Mouse (Mus musculus) forebrain, embryonic 14.5 days (tissue): ENCODE measurements at regions not wholly inside any gene's neighbourhood (a gene's known extent, or its start where the extent isn't known, plus 50 kb on each side); places are given as distances from the start of the nearest gene placed in this dataset.
"Not testable (repeated sequence)": the region's sequence is repeated elsewhere in the genome, so short reads cannot be mapped to it uniquely, and the experiment has no call there.

Experiments used
- ATAC-seq: fragments of 200-750 bp; cut with Nextera tagmentation; 2 replicates; pipeline ENCODE4 v1.8.0; 2017; ENCODE audit warnings: mild to moderate bottlenecking, moderate library complexity
- DNase-seq: peaks from one replicate; pipeline ENCODE4 v3.0.0-alpha.2; 2015; ENCODE audit warnings: low spot score
- H3K27ac ChIP-seq: fragments of 300-500 bp; sonication (generic); 2 replicates; pipeline ENCODE4 v1.5.1; 2014; ENCODE audit warnings: low read depth, mild to moderate bottlenecking, control low read depth, low read length, moderate library complexity
- H3K27me3 ChIP-seq: fragments of 300-500 bp; sonication (generic); replicated peaks from 2 replicates; pipeline ENCODE4 v1.6.1; 2014; ENCODE audit warnings: low read length, control low read depth, mixed read lengths; ENCODE audit not compliant: control insufficient read depth, insufficient read depth
- H3K36me3 ChIP-seq: fragments of 300-500 bp; sonication (generic); 2 replicates; pipeline ENCODE4 v1.6.1; 2014; ENCODE audit warnings: low read length, control low read depth; ENCODE audit not compliant: control insufficient read depth, insufficient read depth
- H3K4me1 ChIP-seq: fragments of 300-500 bp; sonication (generic); 2 replicates; pipeline ENCODE4 v1.6.1; 2014; ENCODE audit warnings: antibody characterized with exemption, low read length, control low read depth; ENCODE audit not compliant: control insufficient read depth, insufficient read depth
- H3K4me2 ChIP-seq: fragments of 300-500 bp; sonication (generic); 2 replicates; pipeline ENCODE4 v1.6.1; 2014; ENCODE audit warnings: mild to moderate bottlenecking, control low read depth, low read length
- H3K4me3 ChIP-seq: fragments of 300-500 bp; sonication (generic); 2 replicates; pipeline ENCODE4 v1.5.1; 2014; ENCODE audit warnings: low read depth, low read length, control low read depth
- H3K9ac ChIP-seq: fragments of 300-500 bp; sonication (generic); 2 replicates; pipeline ENCODE4 v1.6.1; 2014; ENCODE audit warnings: mild to moderate bottlenecking, low read length, control low read depth, moderate library complexity
- H3K9me3 ChIP-seq: fragments of 300-500 bp; sonication (generic); replicated peaks from 2 replicates; pipeline ENCODE4 v1.6.1; 2016; ENCODE audit warnings: low read length, control low read depth, mixed read lengths; ENCODE audit not compliant: control insufficient read depth
- WGBS: fragments of 180-500 bp; shearing (Covaris S2); extraction: QIAGEN DNeasy Blood & Tissue Kit; methylation state at CpG from one replicate; pipeline ENCODE4 v1.1.7; 2014; 5-methylcytosine and 5-hydroxymethylcytosine counted together

GRCm38 (mm10) chr17:4875086-4876046 lies 118.8 kb upstream of the Arid1b start:
- Histone ChIP-seq H3K9me3 (no peaks in the 10 kb centered on the region), H3K36me3 (no peaks in the 10 kb centered on the region), H3K4me1 (no peaks in the 10 kb centered on the region), H3K4me2 (no peak overlapping the region), H3K27me3 (no peaks in the 10 kb centered on the region), H3K9ac (no peak overlapping the region), H3K27ac (no peak overlapping the region), H3K4me3 (no peak overlapping the region)
- no peak for ATAC-seq
- no peak for DNase-seq
- 83% methylated on average over 10 of the region's 10 CpGs for WGBS

DNA sequence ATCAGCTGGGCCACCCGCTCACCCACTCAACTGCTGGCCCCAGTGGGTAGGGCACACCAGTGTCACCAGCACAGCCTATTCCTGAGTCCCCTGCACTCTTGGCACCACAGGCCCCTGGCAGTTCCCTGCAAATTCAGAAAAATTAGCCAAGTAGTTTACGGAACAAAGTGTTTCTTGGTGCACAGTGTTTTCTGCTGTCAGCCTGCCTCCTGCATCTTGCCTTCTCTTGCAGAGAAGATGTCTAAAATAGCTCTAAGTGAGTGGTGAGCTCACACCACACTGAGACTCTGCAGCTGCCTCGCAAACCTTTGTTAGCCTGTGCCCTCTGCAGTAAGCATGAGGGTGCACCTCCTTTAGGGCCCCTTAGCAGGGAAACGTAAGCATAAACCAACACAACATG lies 117.7 kb upstream of the Arid1b start:
- H3K9me3 ChIP-seq, result no peaks in the 10 kb centered on the region
- no peak overlapping the region for H3K4me2 ChIP-seq
- ATAC-seq, result no peak
- H3K4me1 ChIP-seq, result no peaks in the 10 kb centered on the region
- WGBS, result 91% methylated on average over 4 of the region's 4 CpGs
- H3K27me3 ChIP-seq, result no peaks in the 10 kb centered on the region
- no peaks in the 10 kb centered on the region for H3K36me3 ChIP-seq
- H3K27ac ChIP-seq, result no peak overlapping the region
- no peak overlapping the region for H3K4me3 ChIP-seq
- DNase-seq, result no peak
- no peak overlapping the region for H3K9ac ChIP-seq

DNA sequence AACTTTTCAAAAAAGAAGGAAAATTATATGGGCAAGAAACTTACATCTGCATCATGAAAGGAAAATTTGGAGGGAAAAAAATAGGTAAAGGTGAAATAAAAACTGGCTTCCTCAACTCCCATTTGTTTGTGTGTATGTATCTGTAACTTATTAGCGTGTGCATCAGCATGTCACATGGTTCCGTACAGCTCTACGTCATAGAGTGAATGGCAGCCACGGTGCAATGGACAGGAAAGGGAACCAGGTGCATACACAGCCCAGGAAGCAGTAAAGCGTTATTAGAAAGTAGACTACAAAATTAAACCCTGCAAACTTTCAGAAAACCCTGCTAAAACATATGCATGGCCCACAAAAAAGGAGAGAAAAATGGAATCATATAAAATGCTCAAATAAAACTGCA lies 112.7 kb upstream of the Arid1b start:
- Histone ChIP-seq H3K27ac (no peak overlapping the region), H3K4me3 (no peak overlapping the region), H3K27me3 (no peaks in the 10 kb centered on the region), H3K4me2 (no peak overlapping the region), H3K36me3 (no peaks in the 10 kb centered on the region), H3K4me1 (no peaks in the 10 kb centered on the region), H3K9me3 (no peaks in the 10 kb centered on the region), H3K9ac (no peak overlapping the region)
- ATAC-seq (no peak), DNase-seq (no peak)
- WGBS, result 92% methylated on average over 5 of the region's 5 CpGs

DNA sequence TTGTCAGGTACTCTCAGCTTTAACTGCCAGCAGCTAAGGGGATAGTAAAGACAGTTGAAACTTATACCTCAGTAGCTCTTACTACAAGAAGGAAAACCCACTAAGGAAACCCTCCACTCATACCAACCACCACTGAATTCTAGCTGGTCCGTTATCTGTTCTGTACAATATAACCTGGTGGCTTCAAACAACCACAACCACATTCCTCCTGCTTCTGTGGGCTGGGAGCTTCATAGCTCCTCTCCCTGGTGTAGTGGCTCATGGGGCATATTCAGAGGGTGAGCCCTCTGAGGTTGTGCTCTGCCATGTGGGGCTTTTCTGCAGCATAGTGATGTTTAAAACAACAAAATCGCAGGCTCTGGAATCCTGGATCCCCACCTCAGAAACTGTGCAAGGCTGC lies 110.0 kb upstream of the Arid1b start:
- Histone ChIP-seq H3K27me3 (no peaks in the 10 kb centered on the region), H3K9me3 (no peaks in the 10 kb centered on the region), H3K4me3 (no peak overlapping the region), H3K9ac (no peak overlapping the region), H3K36me3 (no peaks in the 10 kb centered on the region), H3K27ac (no peak overlapping the region), H3K4me2 (no peak overlapping the region), H3K4me1 (no peaks in the 10 kb centered on the region)
- ATAC-seq (no peak), DNase-seq (no peak)
- 94% methylated on average over 2 of the region's 2 CpGs for WGBS

DNA sequence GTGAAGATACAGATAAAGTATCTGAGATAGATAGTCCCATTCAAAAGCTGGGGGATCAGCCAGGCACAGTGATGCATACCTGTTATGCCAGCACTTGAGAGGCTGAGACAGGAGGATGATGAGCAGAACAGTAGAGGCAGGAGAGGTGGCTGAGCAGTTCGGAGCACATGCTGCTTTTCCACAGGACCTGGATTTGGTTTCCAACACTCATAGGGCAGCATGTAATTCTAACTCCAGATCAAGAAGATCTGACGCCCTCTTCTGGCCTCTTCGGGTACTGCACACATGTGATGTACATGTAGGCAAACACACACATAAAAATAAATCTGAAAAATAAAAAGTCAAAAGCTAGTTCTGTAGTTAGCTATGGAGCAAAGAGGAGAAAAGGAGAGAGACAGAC lies 109.4 kb upstream of the Arid1b start:
- Histone ChIP-seq H3K36me3 (no peaks in the 10 kb centered on the region), H3K4me3 (no peak overlapping the region), H3K27ac (no peak overlapping the region), H3K4me2 (no peak overlapping the region), H3K9ac (no peak overlapping the region), H3K27me3 (no peaks in the 10 kb centered on the region), H3K9me3 (no peaks in the 10 kb centered on the region), H3K4me1 (no peaks in the 10 kb centered on the region)
- no peak for DNase-seq
- 68% methylated on average over 3 of the region's 3 CpGs for WGBS
- ATAC-seq, result no peak

GRCm38 (mm10) chr17:4887331-4887730 lies 106.8 kb upstream of the Arid1b start:
- H3K4me3 ChIP-seq, ATAC-seq, H3K4me2 ChIP-seq, H3K9me3 ChIP-seq, H3K9ac ChIP-seq, DNase-seq, H3K36me3 ChIP-seq, H3K27me3 ChIP-seq, H3K4me1 ChIP-seq, H3K27ac ChIP-seq: not testable (repeated sequence)
- 90% methylated on average over 12 of the region's 12 CpGs for WGBS

DNA sequence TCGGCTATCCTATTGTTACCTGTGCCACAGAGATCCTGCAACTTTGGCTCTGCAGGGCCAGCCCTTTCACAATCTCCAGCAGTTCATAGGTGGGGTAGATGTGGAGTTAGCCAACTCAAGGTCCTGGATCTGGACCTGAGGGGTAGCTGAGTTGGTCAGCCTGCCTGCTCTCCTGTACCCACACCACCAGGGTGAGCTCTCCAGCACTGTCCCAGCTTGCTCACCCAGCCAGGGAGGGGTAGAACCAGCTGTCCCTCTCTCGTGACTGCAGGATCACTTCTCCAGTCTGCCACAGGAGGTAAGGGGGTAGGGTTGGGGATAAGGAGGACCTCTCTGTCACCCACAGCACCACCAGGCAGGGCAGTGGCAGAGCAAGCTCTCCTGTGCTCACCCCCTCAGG lies 104.6 kb upstream of the Arid1b start:
- no peak overlapping the region for H3K4me2 ChIP-seq
- H3K27me3 ChIP-seq, result no peaks in the 10 kb centered on the region
- no peak overlapping the region for H3K4me3 ChIP-seq
- H3K9ac ChIP-seq, result no peak overlapping the region
- H3K27ac ChIP-seq, result no peak overlapping the region
- no peak for DNase-seq
- H3K36me3 ChIP-seq, result no peaks in the 10 kb centered on the region
- no peaks in the 10 kb centered on the region for H3K4me1 ChIP-seq
- H3K9me3 ChIP-seq, result no peaks in the 10 kb centered on the region
- 63% methylated on average over 2 of the region's 2 CpGs for WGBS
- no peak for ATAC-seq

DNA sequence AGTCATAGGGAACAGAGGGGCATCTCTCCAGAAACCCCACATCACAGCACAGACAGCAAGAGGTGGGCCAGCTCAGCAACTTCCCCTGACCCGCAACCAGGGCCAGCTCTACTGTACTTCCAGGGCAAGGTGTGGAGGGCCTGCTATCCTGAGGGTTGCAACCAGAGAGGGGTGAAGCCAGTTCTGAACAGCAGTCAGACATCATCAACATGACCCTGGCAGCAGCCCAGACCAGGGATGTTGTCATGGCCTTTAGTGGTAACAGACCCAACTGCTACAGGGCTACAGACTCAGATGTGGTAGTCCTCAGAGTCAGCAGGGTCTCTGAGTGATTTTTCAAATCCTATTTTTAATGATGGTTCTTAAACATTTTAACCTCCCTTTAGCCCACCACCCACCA lies 104.0 kb upstream of the Arid1b start:
- 89% methylated on average over 1 of the region's 1 CpGs for WGBS
- DNase-seq (no peak), ATAC-seq (no peak)
- H3K4me3 ChIP-seq, result no peak overlapping the region
- no peaks in the 10 kb centered on the region for H3K27me3 ChIP-seq
- H3K4me2 ChIP-seq, result no peak overlapping the region
- H3K27ac ChIP-seq, result no peak overlapping the region
- H3K4me1 ChIP-seq, result no peaks in the 10 kb centered on the region
- H3K36me3 ChIP-seq, result no peaks in the 10 kb centered on the region
- H3K9me3 ChIP-seq, result no peaks in the 10 kb centered on the region
- H3K9ac ChIP-seq, result no peak overlapping the region

- 91% methylated on average over 8 of the region's 8 CpGs for WGBS
Measured at GRCm38 (mm10) chr17:4891576-4891975, 102.6 kb upstream of the Arid1b start.

More at GRCm38 (mm10) chr17:4891576-4891975, 102.6 kb upstream of the Arid1b start:
- no peak overlapping the region for H3K9ac ChIP-seq
- H3K36me3 ChIP-seq, result no peaks in the 10 kb centered on the region
- H3K9me3 ChIP-seq, result no peaks in the 10 kb centered on the region
- H3K27me3 ChIP-seq, result no peaks in the 10 kb centered on the region
- no peak for ATAC-seq
- no peak overlapping the region for H3K4me3 ChIP-seq
- H3K27ac ChIP-seq, result no peak overlapping the region
- H3K4me1 ChIP-seq, result no peaks in the 10 kb centered on the region
- no peak for DNase-seq
- H3K4me2 ChIP-seq, result no peak overlapping the region
